Mouse (Mus musculus): ENCODE measurements around the gene Trip6.

DNA sequence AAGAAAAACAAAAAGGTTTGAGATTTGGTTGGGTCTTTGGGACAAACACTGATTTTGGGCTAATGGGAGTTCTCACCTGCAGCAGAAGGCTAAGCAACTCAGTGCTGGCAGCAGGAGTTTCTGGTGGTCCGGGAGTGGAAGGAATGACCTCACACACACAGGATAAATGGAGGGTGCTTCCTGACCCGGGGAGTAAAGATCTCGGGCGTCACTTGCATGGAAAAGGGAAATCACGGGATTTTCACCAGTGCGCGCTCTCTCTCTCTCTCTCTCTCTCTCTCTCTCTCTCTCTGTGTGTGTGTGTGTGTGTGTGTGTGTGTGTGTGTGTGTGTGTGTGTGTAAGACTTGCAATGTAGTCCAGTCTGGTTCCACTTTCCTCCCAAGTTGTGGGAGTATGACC, 33.7 kb upstream of the Trip6 start:
- TF ChIP-seq CTCF (IDR thresholded peaks at IDR 0.05; ENCODE audit: control insufficient read depth, insufficient read depth, low read length) (no peak), POLR2A (IDR thresholded peaks at IDR 0.05; ENCODE audit: borderline replicate concordance, control insufficient read depth, low read depth, low read length) (no peak)

Measured in bone marrow, adult 2 months (tissue).